Mouse (Mus musculus) lung, adult 10 weeks (tissue): Measurements from ENCODE around the gene Pou3f1. TPM values are rescaled to one million over a fixed set of nuclear protein-coding genes. Genes with fewer than 3 reads are reported as not detected.

ENCODE experiments used
- polyA plus RNA-seq: library from polyadenylated mRNA; stranded (reverse); fragments of 350-450 nt; fragmentation: Illumina TruSeq; extraction: RNeasy Lipid Tissue Mini Kit (QIAGEN cat#74804); gene quantifications from one replicate; pipeline ENCODE4 v1.2.3, GENCODE M21; 2014; ENCODE audit warnings: low read depth, low replicate concordance; ENCODE audit not compliant: insufficient read depth

Pou3f1 gene
- not detected for polyA plus RNA-seq

GRCm38 (mm10) chr4:124656518-124656853, at the start of gene Pou3f1:
Gene Pou3f1, plus strand, starts transcription at chr4:124656807.

GRCm38 (mm10) chr4:124610703-124611102, 45.9 kb upstream of the Pou3f1 start, which contains the start of gene 3100002H09Rik:
Gene 3100002H09Rik, minus strand, starts transcription at chr4:124610803.

GRCm38 (mm10) chr4:124693135-124693894, 36.7 kb downstream of the Pou3f1 start, which contains the start of gene Utp11:
Gene Utp11, minus strand, starts transcription at chr4:124693600.

GRCm38 (mm10) chr4:124700248-124700971, 43.8 kb downstream of the Pou3f1 start, which contains the start of gene Fhl3:
Gene Fhl3, plus strand, starts transcription at chr4:124700701.

Other genes starting within 250 kb of the Pou3f1 start
- gene 3100002H09Rik, start 46.0 kb upstream of the Pou3f1 start, polyA plus RNA-seq: not detected
- gene Utp11, start 36.8 kb downstream of the Pou3f1 start, polyA plus RNA-seq: 26.3 TPM
- gene Fhl3, start 43.9 kb downstream of the Pou3f1 start, polyA plus RNA-seq: 3.3 TPM
- 29.9 TPM for gene Sf3a3, start 58.0 kb downstream of the Pou3f1 start, polyA plus RNA-seq
- 33.4 TPM for gene Inpp5b, start 85.0 kb downstream of the Pou3f1 start, polyA plus RNA-seq
- gene Mtf1, start 145.3 kb downstream of the Pou3f1 start, polyA plus RNA-seq: 6.6 TPM
- 28.4 TPM for gene Yrdc, start 193.9 kb downstream of the Pou3f1 start, polyA plus RNA-seq
- 29.6 TPM for gene 1110065P20Rik, start 194.4 kb downstream of the Pou3f1 start, polyA plus RNA-seq
- gene Maneal, start 205.4 kb downstream of the Pou3f1 start, polyA plus RNA-seq: 0.08 TPM
- not detected for gene Epha10, start 224.1 kb downstream of the Pou3f1 start, polyA plus RNA-seq